Mouse (Mus musculus) cerebellum, postnatal 14 days (tissue): ENCODE results near the gene Hsd17b14.

ENCODE experiments used
- DNase-seq, 2 experiments: peaks; one replicate each; pipeline ENCODE4 v3.0.0; 2021; ENCODE audit warnings: mixed read lengths in 2 of 2

Gene Hsd17b14

DNA sequence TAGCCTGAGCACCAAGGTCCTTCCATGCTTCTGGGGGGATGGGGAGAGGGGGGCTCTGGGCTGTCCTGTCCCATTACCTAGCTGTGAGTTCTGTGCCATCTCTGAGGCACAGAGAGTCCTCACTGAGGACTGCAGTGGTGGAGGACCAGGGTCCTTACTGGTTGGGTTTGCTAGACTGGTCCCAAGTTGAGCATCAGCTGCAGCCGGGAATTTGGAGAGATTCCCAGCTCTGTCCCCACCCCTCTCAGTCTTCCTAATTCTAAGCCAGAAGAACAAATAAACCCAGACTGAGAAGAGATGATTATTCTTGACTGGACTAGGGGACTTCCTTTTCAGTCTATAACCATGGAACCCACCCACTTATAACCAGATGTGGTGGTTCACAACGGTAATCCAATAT is 24.1 kb upstream of the Hsd17b14 start:
- no peak for DNase-seq

DNA sequence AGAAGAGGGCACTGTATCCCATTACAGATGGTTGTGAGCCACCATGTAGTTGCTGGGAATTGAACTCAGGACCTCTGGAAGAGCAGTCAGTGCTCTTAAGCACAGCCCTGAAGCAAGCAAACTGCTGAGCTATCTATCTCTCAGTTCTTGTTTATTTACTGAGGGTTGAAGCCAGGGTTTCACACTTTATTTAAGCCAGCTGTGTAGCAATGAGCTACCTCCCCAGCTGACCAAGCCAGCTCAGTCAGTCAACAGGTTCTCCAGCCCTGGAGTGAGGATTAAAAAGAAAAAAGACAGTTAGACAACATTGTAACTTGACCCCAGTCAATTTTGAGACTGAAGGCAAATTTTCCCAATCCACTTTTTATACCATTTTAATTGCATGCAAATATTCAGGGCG is 19.0 kb upstream of the Hsd17b14 start:
- DNase-seq: no peak

DNA sequence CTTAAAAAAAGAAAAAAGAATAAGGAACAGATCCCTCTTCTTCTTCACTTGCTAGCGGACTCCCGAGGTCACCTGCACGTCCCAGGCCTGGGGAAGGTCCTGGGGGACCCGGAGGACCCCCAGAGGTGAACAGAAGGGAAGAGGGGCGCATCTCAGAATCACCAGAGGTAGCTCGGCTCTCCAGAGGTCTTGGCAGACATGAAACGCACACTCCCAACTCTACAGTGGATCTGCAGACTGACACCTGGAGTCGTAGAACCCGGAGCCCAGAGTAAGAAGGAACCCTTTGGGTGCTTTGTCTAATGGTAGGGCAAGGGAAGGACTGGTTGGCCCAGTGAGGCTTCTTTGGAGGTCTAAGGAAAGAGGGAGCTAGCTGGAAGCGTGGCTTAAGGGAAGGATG is 17.1 kb upstream of the Hsd17b14 start:
- no peak for DNase-seq

DNA sequence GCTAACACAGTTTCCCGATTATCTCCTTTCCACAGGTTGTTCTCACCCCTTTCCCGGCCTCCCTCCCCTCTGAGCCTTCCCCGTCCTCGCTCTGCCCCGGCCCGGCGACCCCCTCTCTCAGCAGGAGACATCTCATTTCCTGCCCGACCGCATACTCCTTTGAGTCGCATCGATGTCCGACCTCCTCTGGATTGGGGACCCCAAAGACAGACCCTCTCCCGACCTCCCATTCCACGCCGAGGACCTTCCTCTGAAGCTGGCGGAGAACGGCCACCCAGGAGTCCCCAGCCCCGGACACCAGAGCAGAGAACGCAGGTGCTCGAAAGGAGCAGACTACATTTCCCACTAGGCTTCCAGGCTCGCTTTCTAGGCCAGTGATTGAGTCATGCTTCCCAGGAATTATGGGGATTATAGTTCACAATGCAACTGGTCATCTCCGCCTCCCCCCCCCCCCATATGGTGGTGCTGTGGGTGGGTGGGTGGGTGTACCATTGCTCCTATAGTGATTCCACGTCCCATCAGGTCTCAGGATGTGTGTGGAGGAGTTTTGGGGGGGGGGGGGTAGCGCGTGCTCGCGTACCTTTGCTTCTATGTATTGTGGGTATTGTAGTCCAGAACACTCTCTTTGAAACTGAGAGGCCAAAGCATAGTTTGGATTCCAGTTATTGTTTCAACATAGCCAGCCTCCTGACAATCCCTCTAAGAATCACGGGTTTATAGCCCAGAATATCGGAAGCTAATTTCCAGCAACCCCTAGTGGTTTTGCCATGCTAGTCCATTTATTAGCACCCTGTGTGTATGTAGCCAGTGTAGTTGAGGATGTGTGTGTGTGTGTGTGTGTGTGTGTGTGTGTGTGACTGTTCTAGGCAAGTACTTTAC is 16.3 kb upstream of the Hsd17b14 start:
- peak; percentile 74 to 80 for DNase-seq

DNA sequence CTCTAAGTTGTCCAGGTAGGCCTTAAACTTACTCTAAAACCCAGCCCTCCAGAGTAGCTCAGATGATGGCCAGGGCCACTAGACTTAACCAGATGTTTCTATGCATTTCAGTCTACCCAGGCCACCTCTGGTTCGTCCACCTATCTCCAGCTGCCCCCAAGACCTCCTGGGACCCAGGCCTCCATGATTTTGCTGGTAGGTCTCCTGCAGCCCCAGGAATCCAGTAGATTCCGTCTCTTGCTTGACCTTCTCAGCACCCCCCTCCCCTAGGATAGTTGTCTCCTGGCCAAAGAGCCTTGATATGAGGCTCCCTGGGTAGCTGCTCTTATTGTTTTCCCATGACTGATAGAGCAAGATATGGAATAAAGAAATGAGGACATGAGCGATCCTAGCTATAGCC is 15.6 kb upstream of the Hsd17b14 start:
- no peak for DNase-seq

DNA sequence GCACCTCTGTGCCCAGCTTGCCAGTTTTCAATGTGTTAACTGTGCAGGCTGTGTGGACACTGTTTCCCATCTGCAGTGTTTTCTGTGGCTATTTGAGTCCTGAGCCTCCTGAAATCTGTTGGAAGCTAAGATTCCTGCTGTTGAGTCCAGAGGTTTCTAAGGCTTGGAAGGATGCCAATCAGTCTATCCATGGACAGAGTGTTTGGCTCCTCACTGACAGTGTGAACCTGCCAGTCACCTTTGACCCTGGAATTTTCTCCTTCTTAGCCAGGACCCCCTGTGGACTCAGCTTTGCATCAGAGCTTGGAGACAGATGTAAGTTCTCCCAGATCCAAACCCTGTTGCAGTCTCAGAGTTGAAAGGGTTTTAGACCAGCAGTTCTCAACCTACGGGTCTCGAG is 14.5 kb upstream of the Hsd17b14 start:
- no peak for DNase-seq

DNA sequence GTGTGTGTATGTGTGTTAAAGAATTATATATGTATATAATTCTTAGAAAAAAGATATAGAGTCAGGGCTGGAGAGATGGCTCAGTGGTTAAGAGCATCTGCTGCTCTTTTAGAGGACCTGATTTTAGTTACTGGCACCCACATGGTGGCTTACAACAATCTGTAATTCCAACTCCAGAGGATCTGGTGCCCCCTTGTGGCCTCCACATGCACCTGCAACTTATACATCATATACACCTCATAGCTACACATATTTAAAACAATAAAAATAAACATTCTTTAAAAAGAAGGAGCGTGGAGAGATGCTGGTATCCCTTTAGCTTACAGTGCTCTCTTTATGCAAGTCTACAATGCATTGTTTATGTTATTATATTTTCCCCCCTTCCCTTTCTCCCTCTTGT is 10.2 kb upstream of the Hsd17b14 start:
- no peak for DNase-seq

DNA sequence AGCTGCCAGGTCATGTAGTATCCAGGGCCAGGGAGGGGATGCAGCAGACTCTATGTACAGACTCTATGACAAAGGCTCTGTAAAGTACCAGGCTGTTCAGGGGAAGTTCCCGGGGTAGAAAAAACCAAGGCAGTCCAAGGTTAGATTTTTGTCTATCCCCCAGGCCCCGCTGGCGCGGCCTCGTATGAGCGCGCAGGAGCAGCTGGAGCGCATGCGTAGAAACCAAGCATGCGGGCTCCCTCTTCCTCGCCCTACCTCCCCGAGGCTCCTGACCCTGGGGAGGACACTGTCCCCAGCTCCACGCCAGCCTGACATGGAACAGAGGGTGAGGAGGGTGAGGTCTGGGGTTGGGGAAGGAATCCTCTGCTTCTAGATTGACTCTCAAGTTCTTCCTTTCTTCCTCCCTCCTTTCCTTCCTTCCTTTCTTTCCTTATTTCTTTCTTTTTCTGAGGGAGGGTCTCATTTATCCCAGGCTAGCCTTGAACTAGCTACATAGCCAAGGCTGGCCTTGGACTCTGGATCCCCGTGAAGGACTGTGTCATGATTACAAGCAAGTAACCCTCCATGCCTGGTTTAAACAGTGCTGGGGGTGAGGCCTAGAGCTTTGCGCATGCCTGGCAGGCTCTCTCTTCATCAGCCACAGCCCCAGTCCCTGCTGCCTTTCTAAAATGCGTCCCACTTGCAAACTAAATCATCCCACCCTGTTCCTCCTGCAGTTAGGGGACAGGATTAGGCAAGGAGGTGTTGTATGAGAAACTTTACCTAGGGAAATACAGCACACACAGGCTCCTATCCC is 4.9 kb upstream of the Hsd17b14 start:
- no peak for DNase-seq

DNA sequence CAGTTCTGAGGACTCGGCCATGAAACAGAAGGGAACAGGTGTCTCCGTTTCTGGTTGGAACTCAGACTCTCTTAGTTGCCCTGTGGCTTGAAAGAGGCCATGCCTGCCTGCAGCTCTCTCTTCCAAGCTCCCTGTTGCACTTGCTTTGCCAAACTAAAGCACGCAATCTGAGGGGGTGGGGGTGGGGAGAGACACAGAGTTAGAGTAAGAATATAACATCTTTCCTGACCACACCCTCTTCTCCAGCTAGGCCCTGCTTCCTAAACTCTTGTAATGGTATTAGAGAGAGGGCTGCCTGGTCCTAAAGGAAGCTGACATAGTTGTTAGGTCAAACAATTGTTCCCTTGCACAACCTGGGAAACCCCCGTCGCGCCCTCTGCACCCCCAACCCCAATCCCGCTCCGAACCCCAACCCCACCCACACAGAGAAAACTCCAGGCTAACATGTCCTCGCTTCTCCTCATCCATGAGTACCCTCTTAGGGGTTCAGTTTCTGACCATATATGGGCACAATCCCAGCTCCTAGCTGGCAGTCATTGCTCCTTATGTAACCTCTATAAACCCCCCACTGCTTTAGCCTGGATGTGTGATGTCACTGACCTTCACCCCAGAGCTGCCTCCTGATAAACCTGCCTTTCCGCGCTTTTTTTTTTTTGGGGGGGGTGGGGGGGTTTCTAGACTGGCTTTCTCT is 3.7 kb upstream of the Hsd17b14 start:
- DNase-seq: no peak

DNA sequence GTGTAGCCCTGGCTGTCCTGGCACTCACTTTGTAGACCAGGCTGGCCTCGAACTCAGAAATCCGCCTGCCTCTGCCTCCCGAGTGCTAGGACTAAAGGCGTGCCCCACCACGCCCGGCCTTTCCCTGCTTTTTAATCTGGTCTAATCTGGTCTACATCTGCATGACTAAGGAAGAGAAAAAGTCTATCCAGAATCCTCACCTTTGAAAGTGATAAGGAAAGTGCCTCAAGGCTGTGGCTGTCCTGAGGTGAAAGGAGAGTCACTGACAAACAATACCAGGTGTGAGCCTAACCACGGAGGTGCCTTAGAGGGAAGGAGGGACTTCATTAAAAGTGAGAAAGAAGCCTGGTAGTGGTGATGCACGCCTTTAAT is 3.2 kb upstream of the Hsd17b14 start:
- DNase-seq: no peak

DNA sequence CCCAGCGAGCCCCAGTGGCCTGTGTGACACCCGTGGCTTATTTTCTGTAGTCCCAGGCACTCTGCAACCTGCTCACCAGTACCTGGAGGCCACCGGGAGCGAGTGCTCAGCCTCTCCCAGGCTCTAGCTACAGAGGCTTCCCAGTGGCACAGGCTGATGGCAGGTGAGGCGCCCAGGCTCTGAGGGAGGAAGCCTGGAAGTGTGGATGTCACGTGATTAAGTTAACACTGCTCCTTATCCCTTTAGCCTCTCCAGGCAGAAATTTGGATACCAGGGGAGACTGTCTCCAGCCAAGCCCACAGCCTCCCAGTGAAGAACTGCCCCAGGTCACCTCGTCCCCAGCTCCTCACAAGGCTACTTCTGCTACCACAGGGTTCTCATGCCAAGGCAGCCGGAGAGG is 1.2 kb upstream of the Hsd17b14 start:
- DNase-seq: no peak

DNA sequence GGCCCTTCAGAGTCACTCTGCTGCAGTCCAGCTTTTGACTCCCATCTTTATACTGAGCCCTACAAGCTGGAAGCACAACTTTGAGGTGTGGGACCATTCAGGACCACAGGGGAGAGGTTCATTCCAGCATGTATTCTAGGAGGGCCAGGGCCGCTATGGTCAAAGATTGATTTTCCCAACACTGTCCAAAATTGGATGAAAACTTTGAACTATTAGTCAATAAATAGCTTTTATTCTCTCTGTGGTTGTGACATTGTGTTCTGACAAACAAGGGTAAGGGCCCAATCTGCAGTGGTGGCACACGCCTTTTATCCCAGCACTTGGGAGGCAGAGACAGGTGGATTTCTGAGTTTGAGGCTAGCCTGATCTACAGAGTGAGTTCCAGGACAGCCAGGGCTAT is 703 bp upstream of the Hsd17b14 start:
- DNase-seq: no peak

DNA sequence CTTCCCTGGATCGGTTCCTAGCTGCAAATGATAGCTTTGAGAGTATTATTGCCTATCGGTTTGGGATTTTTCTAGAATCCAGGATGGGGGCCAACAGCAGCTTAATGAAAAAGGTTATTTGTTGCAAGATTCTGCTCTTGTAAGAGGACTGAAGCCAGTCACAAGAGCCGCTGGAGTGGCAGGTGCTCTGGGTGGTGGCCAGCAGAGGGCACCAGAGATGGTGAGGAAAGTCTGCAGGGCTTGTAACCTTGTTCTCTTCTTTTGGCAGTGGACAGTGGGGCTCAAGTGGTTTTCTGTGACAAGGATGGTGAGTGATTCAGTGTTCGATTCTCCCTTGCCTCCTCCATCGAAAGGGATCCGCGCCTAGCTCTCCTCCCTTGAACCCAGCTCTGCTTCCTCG is 1.1 kb downstream of the Hsd17b14 start:
- DNase-seq: peak; percentile 88 to 94

DNA sequence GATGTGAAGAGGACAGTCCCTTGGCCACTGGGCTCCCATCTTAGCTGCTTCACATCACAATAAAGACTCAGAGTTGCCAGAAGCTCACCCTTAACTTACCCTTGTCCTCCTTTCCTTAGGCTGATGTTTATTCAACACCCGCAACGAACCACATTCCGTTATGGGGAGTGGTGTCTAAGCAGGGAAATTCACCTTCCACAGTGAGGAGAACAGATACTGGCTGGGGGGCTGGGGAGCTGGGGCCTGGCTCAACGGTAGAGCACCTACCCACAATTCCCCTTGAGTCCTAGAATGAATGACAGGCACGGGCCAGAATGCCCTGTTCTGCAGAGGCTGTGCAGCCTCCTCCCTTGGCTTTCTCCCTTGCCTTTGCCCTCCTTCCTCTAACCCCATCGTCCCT is 4.2 kb downstream of the Hsd17b14 start:
- no peak for DNase-seq

DNA sequence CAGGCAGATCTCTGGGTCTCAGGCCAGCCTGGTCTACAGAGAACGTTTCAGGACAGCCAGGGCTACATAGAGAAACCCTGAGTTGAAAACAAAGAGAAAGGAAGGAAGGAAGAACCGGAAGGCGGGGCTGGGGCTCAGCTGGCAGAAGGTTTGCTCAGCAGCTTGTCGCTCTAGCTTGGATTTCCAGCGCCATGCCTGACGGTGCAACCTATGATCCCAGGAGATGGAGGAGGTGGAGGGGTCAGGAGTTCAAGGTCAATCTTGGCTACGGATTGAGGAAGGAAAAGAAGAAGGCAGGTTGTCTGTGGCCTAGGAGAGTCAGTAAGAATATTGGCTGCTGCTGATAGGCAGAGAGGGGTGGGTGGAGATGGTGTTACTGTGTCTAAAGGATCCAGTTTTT is 5.5 kb downstream of the Hsd17b14 start:
- no peak for DNase-seq

DNA sequence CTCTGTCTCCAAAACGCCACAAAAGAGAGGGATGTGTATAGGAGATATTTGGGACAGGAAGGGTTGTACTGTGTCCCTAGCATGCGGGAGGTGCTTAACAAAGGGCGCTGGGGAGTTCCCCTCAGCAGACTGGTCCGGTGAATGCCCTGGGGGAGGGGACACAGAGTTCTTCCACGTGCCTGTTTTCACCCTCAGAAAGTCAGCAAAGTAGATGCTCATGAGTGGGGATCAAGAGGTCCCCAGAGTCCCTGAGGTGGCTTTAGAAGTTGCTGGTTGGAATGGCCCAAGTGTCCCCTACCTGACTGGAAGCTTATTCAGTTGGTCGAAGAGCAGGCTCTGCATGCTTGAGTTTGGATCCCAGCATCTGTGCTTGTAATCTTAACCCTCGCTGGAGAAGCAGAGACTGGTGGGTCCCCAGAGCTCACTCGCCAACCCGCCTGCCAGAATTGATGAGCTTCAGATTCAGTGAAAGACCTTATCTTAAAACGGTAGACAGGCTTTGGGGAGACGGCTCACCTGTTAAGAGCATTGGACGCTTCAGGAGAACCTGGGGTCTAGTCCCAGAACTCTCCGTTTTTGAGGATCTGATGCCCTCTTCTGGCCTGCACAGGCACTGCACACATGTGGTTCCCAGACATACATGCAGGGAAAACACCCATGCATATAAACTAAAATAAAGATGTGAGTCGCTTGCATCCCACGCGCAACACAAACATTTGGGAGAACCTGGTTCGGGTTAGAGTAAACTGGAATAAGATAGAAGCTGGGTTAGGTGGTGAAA is 6.3 kb downstream of the Hsd17b14 start:
- DNase-seq: peak; percentile 89 to 91

DNA sequence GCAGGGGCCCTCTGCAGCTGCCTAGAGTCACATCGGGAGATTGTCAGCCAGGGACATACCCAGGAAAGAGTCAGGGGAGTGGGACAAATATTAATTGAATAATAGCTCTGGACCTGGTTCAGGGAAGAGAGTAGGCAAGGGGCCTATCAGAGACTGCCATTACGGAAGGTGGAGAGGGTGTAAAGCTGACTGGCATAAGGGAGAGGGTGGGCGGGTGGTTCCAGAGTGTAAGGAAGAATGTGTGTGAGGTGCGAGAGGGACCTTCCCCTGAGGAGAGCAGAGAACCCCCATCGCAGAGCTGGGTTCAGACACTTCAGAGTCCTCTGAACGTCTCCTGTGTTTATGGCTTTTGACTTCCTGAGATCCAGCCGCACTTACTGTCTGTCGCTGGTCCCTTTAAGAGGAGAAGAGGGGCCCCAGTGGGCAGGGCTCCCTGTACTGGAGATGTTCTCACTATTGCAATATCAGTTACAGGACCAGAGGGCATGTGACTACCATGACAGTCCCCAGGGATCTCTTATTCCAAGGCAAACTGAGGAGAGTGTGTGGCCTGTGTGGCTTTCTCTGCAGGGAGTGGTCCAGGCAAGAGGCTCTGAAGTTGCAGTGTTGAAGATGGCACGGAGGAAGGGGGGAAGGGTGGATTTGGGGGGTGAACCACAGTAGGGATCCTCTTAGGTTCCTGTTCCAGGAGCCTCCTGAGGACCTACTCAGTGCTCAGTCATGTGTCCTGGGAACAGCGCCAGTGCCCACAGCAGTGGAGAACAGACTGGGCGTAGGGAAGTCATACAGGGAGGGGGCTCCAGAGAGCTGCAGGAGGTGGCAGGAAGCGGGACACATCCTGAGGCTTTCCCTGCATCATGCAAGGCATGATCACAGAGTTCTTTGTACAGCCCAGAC is 7.2 kb downstream of the Hsd17b14 start:
- DNase-seq: no peak

DNA sequence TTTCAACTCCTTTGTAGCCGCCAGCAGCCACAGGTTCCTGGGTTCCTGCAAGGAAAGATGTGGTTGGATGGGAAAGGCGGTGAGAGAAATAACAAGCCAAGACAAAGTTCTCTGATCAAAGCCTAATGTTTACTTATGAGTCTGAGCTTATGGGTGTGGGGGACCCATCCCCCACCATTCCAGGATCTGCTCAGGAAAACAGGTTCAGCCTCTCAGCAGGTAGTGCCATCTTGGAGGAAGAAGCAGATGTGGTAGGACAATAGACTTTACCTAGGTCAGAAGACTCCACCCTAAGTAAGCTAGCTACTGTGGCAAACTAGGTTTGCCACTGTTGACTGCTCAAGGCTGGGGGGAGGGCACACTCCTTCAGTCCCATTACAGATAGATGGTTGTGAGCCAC is 10.1 kb downstream of the Hsd17b14 start:
- no peak for DNase-seq

DNA sequence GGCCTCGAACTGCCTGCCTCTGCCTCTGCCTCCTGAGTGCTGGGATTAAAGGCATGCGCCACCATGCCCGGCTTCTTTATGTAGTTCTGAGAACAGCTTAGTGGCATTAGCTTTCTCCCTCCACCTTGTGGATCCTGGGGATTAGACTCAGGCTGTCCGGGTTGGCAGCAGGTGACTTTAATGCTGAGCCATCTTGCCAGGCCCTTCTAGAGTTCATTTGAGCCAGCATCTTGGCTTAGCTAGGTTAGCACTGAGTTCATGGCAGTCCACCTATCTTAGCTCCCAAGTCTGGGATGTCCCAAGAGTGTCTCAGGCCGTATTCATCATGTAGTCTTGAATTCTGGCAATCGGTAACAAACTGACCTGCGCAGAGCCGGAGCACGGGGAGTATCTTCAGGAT is 10.8 kb downstream of the Hsd17b14 start:
- DNase-seq: no peak

DNA sequence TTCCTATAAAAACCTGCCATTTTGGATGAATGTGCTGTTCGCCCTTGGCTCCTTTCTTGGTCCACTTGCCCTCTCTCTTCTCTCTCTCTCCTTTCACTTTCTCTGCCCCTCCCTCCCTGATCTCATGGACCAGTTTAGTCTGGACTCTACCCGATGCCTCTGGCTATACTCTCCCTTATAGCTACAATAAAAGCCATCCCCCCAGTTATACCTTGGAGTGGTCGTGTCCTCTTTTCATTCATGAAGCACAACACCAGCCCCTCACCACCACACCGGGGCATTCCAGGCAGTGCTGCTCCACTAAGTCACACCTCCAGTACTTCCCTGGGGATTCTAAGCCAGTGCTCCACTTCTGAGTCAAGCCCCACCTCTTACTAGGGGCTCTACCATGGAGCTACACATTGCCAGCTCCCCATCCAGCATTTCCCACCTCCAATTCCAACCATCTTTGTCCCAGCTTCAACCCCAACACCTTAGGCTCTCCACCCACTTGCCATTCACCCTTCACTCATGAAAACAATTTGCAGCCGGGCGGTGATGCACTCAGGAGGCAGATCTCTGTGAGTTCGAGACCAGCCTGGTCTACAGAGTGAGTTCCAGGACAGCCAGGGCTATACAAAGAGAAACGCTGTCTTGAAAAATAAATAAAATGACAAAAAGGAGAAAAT is 12.6 kb downstream of the Hsd17b14 start:
- no peak for DNase-seq
